Mouse (Mus musculus) CH12.LX (cell line): ENCODE data around the gene Arhgap18. TPM values are rescaled to one million over a fixed set of nuclear protein-coding genes. Genes with fewer than 3 reads are reported as not detected.

ENCODE experiments used
- DNase-seq: peaks from one replicate; pipeline ENCODE4 v3.0.0-alpha.2; 2013; ENCODE audit errors: extremely low read depth
- H3K27ac ChIP-seq: 2 replicates; pipeline ENCODE4 v1.5.1; 2012; ENCODE audit warnings: low read depth, mild to moderate bottlenecking, control low read depth, moderate library complexity; ENCODE audit not compliant: insufficient read depth
- H3K27me3 ChIP-seq: replicated peaks from 2 replicates; pipeline ENCODE3; 2012; ENCODE audit warnings: inconsistent platforms
- H3K36me3 ChIP-seq, 2 experiments: replicated peaks in 1 of 2; 2 replicates each; pipeline versions ENCODE3 to v1.6.1; 2012; ENCODE audit warnings: inconsistent platforms in 1 of 2, low read length in 1 of 2, mild to moderate bottlenecking in 1 of 2, mixed read lengths in 1 of 2, moderate library complexity in 1 of 2; ENCODE audit not compliant: control insufficient read depth in 1 of 2, insufficient read depth in 1 of 2
- H3K4me1 ChIP-seq, 2 experiments: 2 replicates each; pipeline ENCODE4 v1.6.1; 2012; ENCODE audit warnings: inconsistent platforms in 1 of 2, moderate library complexity in 1 of 2; ENCODE audit not compliant: insufficient read depth in 2 of 2, control insufficient read depth in 1 of 2
- H3K4me2 ChIP-seq: 2 replicates; pipeline ENCODE4 v1.6.1; 2012; ENCODE audit warnings: low read depth, mild to moderate bottlenecking, control low read depth; ENCODE audit not compliant: poor library complexity, insufficient read depth, severe bottlenecking
- H3K4me3 ChIP-seq, 3 experiments: fragments of 150-350 bp in 1 of 3; sonication (generic) in 1 of 3; replicated peaks in 1 of 3; 2 replicates each; pipeline versions ENCODE3 to v1.5.1; 2011 to 2012; ENCODE audit warnings: low read depth in 2 of 3, low read length in 2 of 3, mild to moderate bottlenecking in 2 of 3, moderate library complexity in 2 of 3, control low read depth in 1 of 3, improper control_type of control experiment in 1 of 3, inconsistent platforms in 1 of 3, mixed read lengths in 1 of 3; ENCODE audit not compliant: poor library complexity in 1 of 3
- H3K79me2 ChIP-seq: replicated peaks from 2 replicates; pipeline ENCODE4 v1.6.1; 2012; ENCODE audit warnings: mild to moderate bottlenecking, moderate library complexity; ENCODE audit not compliant: control insufficient read depth, poor library complexity, insufficient read depth, severe bottlenecking; ENCODE audit errors: extremely low read depth
- H3K9ac ChIP-seq: 2 replicates; pipeline ENCODE4 v1.6.1; 2012; ENCODE audit warnings: low read depth, mild to moderate bottlenecking, control low read depth, moderate library complexity; ENCODE audit not compliant: insufficient read depth
- H3K9me3 ChIP-seq: replicated peaks from 2 replicates; pipeline ENCODE3; 2012; ENCODE audit warnings: low read length, inconsistent platforms, mixed read lengths
- BHLHE40 ChIP-seq: IDR thresholded peaks from 2 replicates; pipeline ENCODE4 v1.6.1; 2011; ENCODE audit warnings: mild to moderate bottlenecking, low read depth, low read length, improper control_type of control experiment
- CHD1 ChIP-seq: IDR thresholded peaks from 2 replicates; pipeline ENCODE4 v1.6.1; 2012; ENCODE audit warnings: low read depth, low read length, improper control_type of control experiment, inconsistent platforms
- EP300 ChIP-seq: IDR thresholded peaks from 2 replicates; pipeline ENCODE4 v1.6.1; 2011; ENCODE audit warnings: low read length, improper control_type of control experiment
- ETS1 ChIP-seq: conservative IDR thresholded peaks from 2 replicates; pipeline ENCODE4 v1.6.1; 2012; ENCODE audit warnings: low read depth, mild to moderate bottlenecking, inconsistent platforms, low read length, improper control_type of control experiment, moderate library complexity
- JUND ChIP-seq: conservative IDR thresholded peaks from 2 replicates; pipeline ENCODE4 v1.6.1; 2011; ENCODE audit warnings: low read depth, low read length, improper control_type of control experiment
- KAT2A ChIP-seq: IDR thresholded peaks from 2 replicates; pipeline ENCODE4 v1.6.1; 2012; ENCODE audit warnings: low read length, improper control_type of control experiment, inconsistent platforms; ENCODE audit not compliant: insufficient replicate concordance
- MAFK ChIP-seq: IDR thresholded peaks from 2 replicates; pipeline ENCODE4 v1.6.1; 2011; ENCODE audit warnings: low read length, improper control_type of control experiment; ENCODE audit not compliant: insufficient replicate concordance
- MAZ ChIP-seq: IDR thresholded peaks from 2 replicates; pipeline ENCODE4 v1.6.1; 2012; ENCODE audit warnings: low read depth, mild to moderate bottlenecking, inconsistent platforms, low read length, improper control_type of control experiment, moderate library complexity
- MXI1 ChIP-seq: IDR thresholded peaks from 2 replicates; pipeline ENCODE4 v1.6.1; 2011; ENCODE audit warnings: mild to moderate bottlenecking, low read depth, low read length, improper control_type of control experiment
- MYC ChIP-seq: IDR thresholded peaks from 2 replicates; pipeline ENCODE4 v1.6.1; 2011; ENCODE audit warnings: low read depth, mild to moderate bottlenecking, improper control_type of control experiment, low read length
- NELFE ChIP-seq: IDR thresholded peaks from 2 replicates; pipeline ENCODE4 v1.6.1; 2011; ENCODE audit warnings: low read depth, low read length, improper control_type of control experiment
- PAX5 ChIP-seq: IDR thresholded peaks from 2 replicates; pipeline ENCODE4 v1.6.1; 2012; ENCODE audit warnings: low read length, inconsistent platforms, mixed read lengths
- POLR2A ChIP-seq: IDR thresholded peaks from 2 replicates; pipeline ENCODE4 v1.6.1; 2011; ENCODE audit warnings: low read depth, mild to moderate bottlenecking, improper control_type of control experiment, low read length
- RAD21 ChIP-seq: IDR thresholded peaks from 2 replicates; pipeline ENCODE4 v1.6.1; 2011; ENCODE audit warnings: low read depth, mild to moderate bottlenecking, low read length, improper control_type of control experiment, moderate library complexity
- RCOR1 ChIP-seq: conservative IDR thresholded peaks from 2 replicates; pipeline ENCODE4 v1.6.1; 2012; ENCODE audit warnings: low read depth, mild to moderate bottlenecking, inconsistent platforms, low read length, improper control_type of control experiment
- SIN3A ChIP-seq: IDR thresholded peaks from 2 replicates; pipeline ENCODE4 v1.6.1; 2012; ENCODE audit warnings: low read length, improper control_type of control experiment, inconsistent platforms
- SMC3 ChIP-seq: IDR thresholded peaks from 2 replicates; pipeline ENCODE4 v1.6.1; 2011; ENCODE audit warnings: low read depth, low read length, improper control_type of control experiment
- TBP ChIP-seq: conservative IDR thresholded peaks from 2 replicates; pipeline ENCODE4 v1.6.1; 2011; ENCODE audit warnings: low read depth, low read length, improper control_type of control experiment
- TCF12 ChIP-seq: IDR thresholded peaks from 2 replicates; pipeline ENCODE4 v1.6.1; 2014; ENCODE audit warnings: low read depth, mild to moderate bottlenecking, inconsistent platforms, low read length, improper control_type of control experiment
- UBTF ChIP-seq: IDR thresholded peaks from 2 replicates; pipeline ENCODE4 v1.6.1; 2012; ENCODE audit warnings: low read depth, mild to moderate bottlenecking, inconsistent platforms, low read length, improper control_type of control experiment, moderate library complexity
- ZC3H11A ChIP-seq: IDR thresholded peaks from 2 replicates; pipeline ENCODE4 v1.6.1; 2012; ENCODE audit warnings: low read depth, mild to moderate bottlenecking, inconsistent platforms, low read length, improper control_type of control experiment
- ZKSCAN1 ChIP-seq: IDR thresholded peaks from 2 replicates; pipeline ENCODE4 v1.6.1; 2012; ENCODE audit warnings: low read depth, inconsistent platforms, low read length, improper control_type of control experiment, borderline replicate concordance
- ZMIZ1 ChIP-seq: IDR thresholded peaks from 2 replicates; pipeline ENCODE4 v1.6.1; 2012; ENCODE audit warnings: low read depth, mild to moderate bottlenecking, inconsistent platforms, low read length, improper control_type of control experiment
- ZNF384 ChIP-seq: IDR thresholded peaks from 2 replicates; pipeline ENCODE4 v1.6.1; 2012; ENCODE audit warnings: low read depth, low read length, improper control_type of control experiment, inconsistent platforms
- dilution Hi-C: fragments of 300-500 bp; cut with MboI; formaldehyde crosslinking; loops from 2 replicates; pipeline ENCODE4 v1.14.3; 2020; ENCODE audit warnings: low sequenced_read_pairs; ENCODE audit not compliant: extremely low pct_unique_long_range_greater_than_20kb, extremely low pct_ligation_motif_present
- in situ Hi-C: fragments of 300-500 bp; cut with MboI; formaldehyde crosslinking; loops from 3 replicates; pipeline ENCODE4 v1.14.3; 2019; ENCODE audit warnings: low sequenced_read_pairs, low pct_ligation_motif_present, low pct_unique_long_range_greater_than_20kb, mixed read lengths
- polyA plus RNA-seq: library from polyadenylated mRNA; unstranded; fragments of >175 nt; gene quantifications from 2 replicates; pipeline ENCODE4 v1.2.1, GENCODE M21; 2012; ENCODE audit warnings: low read depth; ENCODE audit not compliant: insufficient read length
- total RNA-seq, 2 experiments: library from RNA; depleted of rRNA; stranded (reverse); fragments of 300-350 nt in 1 of 2; fragments of >200 nt in 1 of 2; gene quantifications; 2 replicates each; pipeline ENCODE4 v1.2.3; 2012 to 2014

Arhgap18 gene
- total and polyA plus RNA-seq, 3 experiments, result 3.3 to 4.2 (median 3.3) TPM

GRCm38 (mm10) chr10:26911176-26911575 lies 158.0 kb downstream of the Arhgap18 start:
- Histone ChIP-seq H3K27ac (no peak overlapping the region), H3K79me2 (no peaks in the 10 kb centered on the region), H3K27me3 (no peaks in the 10 kb centered on the region), H3K9me3 (no peaks in the 10 kb centered on the region), H3K36me3 (peaks cover 0 to 5% of the 10 kb centered on the region in 2 experiments), H3K4me3 (no peak overlapping the region), H3K4me2 (no peak overlapping the region), H3K9ac (no peak overlapping the region), H3K4me1 (no peaks in the 10 kb centered on the region)
- in situ Hi-C loops (no loop called here), dilution Hi-C loops (no loop called here)
- DNase-seq, result no peak
- TF ChIP-seq MXI1 (no peak), EP300 (no peak), MAFK (no peak), SIN3A (no peak), SMC3 (no peak), POLR2A (no peak), KAT2A (no peak), TCF12 (no peak), MYC (no peak), BHLHE40 (no peak)

GRCm38 (mm10) chr10:26912112-26912797 lies 159.0 kb downstream of the Arhgap18 start:
- Histone ChIP-seq H3K27me3 (no peaks in the 10 kb centered on the region), H3K9me3 (no peaks in the 10 kb centered on the region), H3K27ac (no peak overlapping the region), H3K4me1 (no peaks in the 10 kb centered on the region), H3K79me2 (no peaks in the 10 kb centered on the region), H3K9ac (no peak overlapping the region), H3K36me3 (no peaks in the 10 kb centered on the region), H3K4me3 (no peak overlapping the region), H3K4me2 (no peak overlapping the region)
- DNase-seq, result no peak
- TF ChIP-seq ZMIZ1, result no peak
- no peak for TF ChIP-seq PAX5
- TF ChIP-seq MXI1, result no peak
- TF ChIP-seq ZC3H11A, result no peak
- TF ChIP-seq ZKSCAN1, result no peak
- dilution Hi-C loops (no loop called here), in situ Hi-C loops (no loop called here)

- dilution Hi-C loops, result no loop called here
- in situ Hi-C loops, result no loop called here
Observed at GRCm38 (mm10) chr10:26912807-26913206, 159.6 kb downstream of the Arhgap18 start.

More at GRCm38 (mm10) chr10:26912807-26913206, 159.6 kb downstream of the Arhgap18 start:
- Histone ChIP-seq H3K4me1 (no peaks in the 10 kb centered on the region), H3K9me3 (no peaks in the 10 kb centered on the region), H3K4me2 (no peak overlapping the region), H3K9ac (no peak overlapping the region), H3K79me2 (no peaks in the 10 kb centered on the region), H3K27me3 (no peaks in the 10 kb centered on the region), H3K36me3 (no peaks in the 10 kb centered on the region), H3K27ac (no peak overlapping the region), H3K4me3 (no peak overlapping the region)
- DNase-seq, result no peak
- TF ChIP-seq RAD21 (no peak), UBTF (no peak), MAZ (no peak), CHD1 (no peak), MXI1 (no peak), JUND (no peak), SMC3 (no peak), ETS1 (no peak), ZNF384 (no peak), KAT2A (no peak), TBP (no peak), RCOR1 (no peak), PAX5 (no peak), NELFE (no peak)
